Mouse (Mus musculus) bone marrow macrophage, adult 2 months (primary cell): ENCODE measurements at regions not wholly inside any gene's neighbourhood (a gene's known extent, or its start where the extent isn't known, plus 50 kb on each side); places are given as distances from the start of the nearest gene placed in this dataset.

Source experiments
- CTCF ChIP-seq: IDR thresholded peaks from 2 replicates; pipeline ENCODE4 v1.5.1; 2012; ENCODE audit warnings: low read depth, mild to moderate bottlenecking, low read length, moderate library complexity
- POLR2A ChIP-seq: IDR thresholded peaks from 2 replicates; pipeline ENCODE4 v1.6.1; 2012; ENCODE audit warnings: mild to moderate bottlenecking, low read depth, low read length, borderline replicate concordance

DNA sequence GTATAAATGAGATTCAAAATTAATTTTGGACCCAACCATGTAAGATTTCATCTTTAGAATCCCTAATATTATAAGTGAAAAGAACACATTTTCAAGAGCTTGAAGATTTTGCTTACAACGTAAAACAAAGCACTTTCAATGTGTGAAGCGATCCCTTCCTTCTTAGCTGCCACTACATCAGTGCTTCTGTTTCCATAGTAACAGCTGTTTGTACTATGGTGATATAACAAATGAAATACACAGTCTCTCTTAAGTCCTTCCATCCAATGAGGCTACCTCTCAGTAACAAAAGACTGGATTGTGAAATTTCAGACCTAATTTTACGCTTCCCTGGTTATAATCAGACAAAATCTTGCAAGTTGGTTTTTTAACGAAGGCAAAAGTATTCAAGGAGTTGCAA is 364.0 kb downstream of the 1700129C05Rik start:
- TF ChIP-seq POLR2A (no peak), CTCF (no peak)
